Mouse (Mus musculus) C2C12 (cell line): ENCODE measurements around the gene Samd8. TPM values are rescaled to one million over a fixed set of nuclear protein-coding genes. Genes with fewer than 3 reads are reported as not detected.

ENCODE experiments used
- H3K27me3 ChIP-seq: one replicate; pipeline ENCODE4 v1.6.1; 2011; ENCODE audit not compliant: control insufficient read depth, insufficient read depth, insufficient read length
- H3K36me3 ChIP-seq: one replicate; pipeline ENCODE4 v1.6.1; 2011; ENCODE audit not compliant: control insufficient read depth, insufficient read depth
- H3K4me3 ChIP-seq: one replicate; pipeline ENCODE4 v1.5.1; 2011; ENCODE audit warnings: mild to moderate bottlenecking, control low read depth; ENCODE audit not compliant: poor library complexity, insufficient read depth, severe bottlenecking
- H3K79me2 ChIP-seq: one replicate; pipeline ENCODE4 v1.6.1; 2011; ENCODE audit not compliant: control insufficient read depth, insufficient read depth
- H3K79me3 ChIP-seq: one replicate; pipeline ENCODE4 v1.6.1; 2011; ENCODE audit warnings: low read depth, control low read depth
- H3ac ChIP-seq: one replicate; pipeline ENCODE3; 2011; ENCODE audit warnings: low read depth; ENCODE audit not compliant: control insufficient read depth, insufficient read length
- CEBPB ChIP-seq: IDR thresholded peaks from one replicate; pipeline ENCODE4 v1.6.1; 2011; ENCODE audit warnings: low read depth, mild to moderate bottlenecking, control low read depth, moderate library complexity
- CTCF ChIP-seq: IDR thresholded peaks from one replicate; pipeline ENCODE4 v1.5.1; 2011; ENCODE audit not compliant: control insufficient read depth, insufficient read depth, insufficient read length
- FOSL1 ChIP-seq: IDR thresholded peaks from one replicate; pipeline ENCODE4 v1.8.0; 2011; ENCODE audit warnings: mild to moderate bottlenecking, low read length; ENCODE audit not compliant: poor library complexity, insufficient read depth, severe bottlenecking
- MAX ChIP-seq: IDR thresholded peaks from one replicate; pipeline ENCODE4 v1.6.1; 2011; ENCODE audit warnings: mild to moderate bottlenecking, control low read depth
- MYOD1 ChIP-seq: IDR thresholded peaks from one replicate; pipeline ENCODE4 v1.6.1; 2011; ENCODE audit warnings: low read depth; ENCODE audit not compliant: control insufficient read depth, insufficient read length
- MYOG ChIP-seq: IDR thresholded peaks from one replicate; pipeline ENCODE4 v1.6.1; 2011; ENCODE audit not compliant: control insufficient read depth, insufficient read length; ENCODE audit errors: extremely low read depth
- USF1 ChIP-seq: IDR thresholded peaks from one replicate; pipeline ENCODE4 v1.6.1; 2011; ENCODE audit warnings: low read depth, mild to moderate bottlenecking, control low read depth, moderate library complexity
- long read RNA-seq, 2 experiments: library from polyadenylated mRNA; unstranded; transcript quantifications; one replicate each; pipeline ENCODE4 v2.0.0; 2019 to 2020
- polyA plus RNA-seq: library from polyadenylated mRNA; unstranded; fragments of >200 nt; fragmentation: generic; extraction: Trizol; gene quantifications from one replicate; pipeline ENCODE4 v1.2.1, GENCODE M21; 2012; ENCODE audit warnings: missing spikeins

Samd8 gene
- polyA plus RNA-seq = 7.8 TPM
- long read RNA-seq, experiment 1, transcript Samd8-204 (6 exons, 1,613 nt) = major isoform, 7 of 28 reads
- long read RNA-seq, experiment 1, partial matches to known transcripts = 1 of 28 reads
- long read RNA-seq, experiment 1, other reads (novel, unspliced or antisense) = 17 of 28 reads
- long read RNA-seq, experiment 2, transcript Samd8-204 (6 exons, 1,613 nt) = major isoform, 14 of 21 reads
- long read RNA-seq, experiment 2, partial matches to known transcripts = 3 of 21 reads
- long read RNA-seq, experiment 2, other reads (novel, unspliced or antisense) = 4 of 21 reads

- peak within 1 kb of the TSS; percentile 93 for H3ac ChIP-seq
- peaks cover 49% of the 10 kb centered on the region for H3K79me2 ChIP-seq
- TF ChIP-seq CTCF (no peak), FOSL1 (no peak), MAX (no peak), CEBPB (peak; percentile 79), USF1 (no peak)
- H3K27me3 ChIP-seq = no peaks in the 10 kb centered on the region
- peak within 1 kb of the TSS; percentile 93 for H3K4me3 ChIP-seq
- peaks cover 40% of the 10 kb centered on the region for H3K79me3 ChIP-seq
- H3K36me3 ChIP-seq = no peaks in the 10 kb centered on the region
These were observed at the start of gene Samd8 for GRCm38 (mm10) chr14:21750008-21750880. TSS of gene Samd8 (plus strand) at chr14:21750531.

GRCm38 (mm10) chr14:21702691-21703090, 47.6 kb upstream of the Samd8 start:
- Histone ChIP-seq H3K4me3 (no peak overlapping the region), H3ac (no peak overlapping the region), H3K27me3 (no peaks in the 10 kb centered on the region), H3K36me3 (no peaks in the 10 kb centered on the region), H3K79me2 (no peaks in the 10 kb centered on the region), H3K79me3 (no peaks in the 10 kb centered on the region)
- TF ChIP-seq MAX = no peak
- TF ChIP-seq MYOG = no peak
- TF ChIP-seq MYOD1 = no peak
- no peak for TF ChIP-seq FOSL1

- Histone ChIP-seq H3K4me3 (no peak overlapping the region), H3K27me3 (no peaks in the 10 kb centered on the region), H3K79me3 (no peaks in the 10 kb centered on the region), H3K36me3 (no peaks in the 10 kb centered on the region), H3K79me2 (no peaks in the 10 kb centered on the region), H3ac (no peak overlapping the region)
- no peak for TF ChIP-seq MYOG
- TF ChIP-seq MYOD1 = no peak
- no peak for TF ChIP-seq CTCF
- TF ChIP-seq MAX = no peak
- no peak for TF ChIP-seq USF1
- TF ChIP-seq FOSL1 = no peak
- no peak for TF ChIP-seq CEBPB
These were observed 47.1 kb upstream of the Samd8 start for GRCm38 (mm10) chr14:21703255-21703654.

- no peak overlapping the region for H3ac ChIP-seq
- no peak for TF ChIP-seq CTCF
- TF ChIP-seq CEBPB = no peak
- TF ChIP-seq FOSL1 = no peak
- TF ChIP-seq MYOG = no peak
- no peak for TF ChIP-seq MYOD1
- TF ChIP-seq MAX = no peak
- no peak for TF ChIP-seq USF1
These were observed 44.9 kb upstream of the Samd8 start for GRCm38 (mm10) chr14:21705462-21705861.

GRCm38 (mm10) chr14:21706759-21707571, 43.4 kb upstream of the Samd8 start:
- no peaks in the 10 kb centered on the region for H3K27me3 ChIP-seq
- TF ChIP-seq CEBPB (no peak), MAX (no peak), MYOG (no peak), USF1 (no peak), FOSL1 (no peak), MYOD1 (no peak), CTCF (no peak)
- H3K4me3 ChIP-seq = no peak overlapping the region
- no peaks in the 10 kb centered on the region for H3K79me2 ChIP-seq
- no peak overlapping the region for H3ac ChIP-seq
- H3K79me3 ChIP-seq = no peaks in the 10 kb centered on the region
- H3K36me3 ChIP-seq = no peaks in the 10 kb centered on the region

More at GRCm38 (mm10) chr14:21705462-21705861, 44.9 kb upstream of the Samd8 start:
- no peaks in the 10 kb centered on the region for H3K27me3 ChIP-seq
- H3K36me3 ChIP-seq = no peaks in the 10 kb centered on the region
- H3K79me3 ChIP-seq = no peaks in the 10 kb centered on the region
- no peaks in the 10 kb centered on the region for H3K79me2 ChIP-seq
- H3K4me3 ChIP-seq = no peak overlapping the region
